Mouse (Mus musculus) urinary bladder, postnatal 14 days (tissue): ENCODE results near the gene Gm10300.

Source experiments
- DNase-seq: peaks from one replicate; pipeline ENCODE4 v3.0.0; 2021; ENCODE audit warnings: low spot score

Gene Gm10300

GRCm38 (mm10) chr4:132078296-132078714 is 3.8 kb downstream of the Gm10300 start:
- peak; percentile 28 for DNase-seq

DNA sequence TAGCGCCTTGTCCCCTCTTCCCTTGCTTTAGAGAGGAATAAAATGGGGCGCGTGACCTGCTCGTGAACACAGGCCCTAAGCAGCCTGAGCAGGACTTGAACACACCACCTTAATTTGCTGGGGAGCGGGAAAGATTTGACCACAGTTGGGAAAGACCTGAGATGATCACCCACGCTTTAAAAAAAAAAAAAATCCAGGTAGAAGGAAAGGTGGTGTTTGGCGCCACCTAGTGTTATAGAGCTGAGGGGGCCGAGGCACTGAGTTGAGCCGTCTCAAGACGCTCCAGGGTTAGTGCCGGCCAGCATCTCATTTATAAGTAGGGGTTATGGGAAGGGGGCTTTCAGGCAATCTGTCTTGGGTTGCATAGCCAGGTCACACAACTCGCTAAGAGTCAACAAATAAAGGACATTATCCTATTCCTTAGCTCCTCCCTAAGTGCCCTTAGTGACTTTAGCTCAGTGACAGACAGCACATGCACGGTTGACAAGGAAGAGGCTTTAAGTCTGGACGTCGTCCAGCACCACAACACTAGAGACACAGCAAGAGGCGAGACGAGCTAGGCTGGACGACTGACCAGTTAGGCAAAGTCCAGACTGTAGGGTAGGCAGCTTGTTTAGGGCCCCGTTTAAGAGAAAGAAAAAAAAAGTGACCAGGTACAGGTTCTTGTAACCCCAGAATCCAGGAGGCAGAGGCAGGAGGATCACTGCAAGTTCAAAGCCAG is 5.2 kb downstream of the Gm10300 start:
- peak; percentile 80 for DNase-seq

DNA sequence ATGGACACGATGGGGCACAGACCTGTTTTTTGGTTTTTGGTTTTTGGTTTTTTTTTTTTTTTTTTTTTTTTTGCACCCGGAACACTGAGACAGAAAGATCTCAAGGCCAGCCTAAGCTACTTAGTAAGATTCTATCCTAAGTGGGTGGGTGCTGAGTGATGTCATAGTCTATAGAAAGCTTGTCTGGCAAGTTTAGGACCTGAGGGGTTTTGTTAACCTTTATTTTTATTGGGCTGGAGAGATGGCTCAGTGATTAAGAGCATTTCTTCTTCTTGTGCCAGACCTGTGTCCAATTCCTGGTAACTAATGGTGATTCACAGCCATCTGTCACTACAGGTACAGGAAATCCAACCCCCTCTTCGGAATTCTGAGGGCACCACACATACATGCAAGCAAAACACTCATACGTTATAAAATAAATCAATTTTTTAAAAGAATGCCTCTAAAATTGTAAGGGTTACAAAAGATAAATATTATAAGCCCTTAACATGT is 6.0 kb downstream of the Gm10300 start:
- no peak for DNase-seq

DNA sequence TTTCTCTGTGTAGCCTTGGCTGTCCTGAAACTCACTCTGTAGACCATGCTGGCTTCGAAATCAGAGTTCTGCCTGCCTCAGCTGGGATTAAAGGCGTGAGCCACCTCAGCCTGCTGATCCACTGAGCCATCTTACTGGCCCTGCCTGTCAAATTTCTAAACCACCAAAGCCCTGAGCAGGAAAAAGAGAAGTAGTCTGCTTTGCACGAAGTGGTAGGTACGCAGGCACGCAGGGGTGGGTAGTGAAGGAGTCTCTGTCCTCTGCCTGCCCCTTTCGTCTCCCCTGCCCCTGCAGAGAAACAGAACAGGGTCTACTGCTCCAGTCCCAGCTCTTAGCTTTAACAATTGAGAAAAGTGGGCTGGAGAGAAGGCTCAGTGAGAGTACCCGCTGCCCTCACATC is 10.6 kb downstream of the Gm10300 start:
- no peak for DNase-seq

DNA sequence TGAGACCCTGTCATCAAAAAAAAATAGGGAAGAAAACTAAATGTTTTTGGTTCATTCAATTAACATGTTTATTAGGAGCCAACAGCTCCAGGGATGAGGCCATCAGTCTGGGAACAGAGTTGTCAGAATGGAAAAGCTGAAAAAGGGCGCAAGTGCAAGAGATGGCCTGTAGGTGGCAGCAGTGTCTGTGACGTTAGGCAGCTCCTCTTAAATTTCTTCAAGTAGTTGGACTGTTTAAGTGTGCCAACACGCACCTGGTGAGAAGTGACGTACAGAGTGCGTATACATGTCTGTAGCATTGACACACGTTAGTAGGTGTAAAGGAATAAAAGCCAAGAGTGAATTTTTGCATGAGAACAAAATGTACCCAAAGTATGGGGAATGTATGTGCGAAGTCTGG is 14.4 kb downstream of the Gm10300 start:
- DNase-seq = peak; percentile 60

DNA sequence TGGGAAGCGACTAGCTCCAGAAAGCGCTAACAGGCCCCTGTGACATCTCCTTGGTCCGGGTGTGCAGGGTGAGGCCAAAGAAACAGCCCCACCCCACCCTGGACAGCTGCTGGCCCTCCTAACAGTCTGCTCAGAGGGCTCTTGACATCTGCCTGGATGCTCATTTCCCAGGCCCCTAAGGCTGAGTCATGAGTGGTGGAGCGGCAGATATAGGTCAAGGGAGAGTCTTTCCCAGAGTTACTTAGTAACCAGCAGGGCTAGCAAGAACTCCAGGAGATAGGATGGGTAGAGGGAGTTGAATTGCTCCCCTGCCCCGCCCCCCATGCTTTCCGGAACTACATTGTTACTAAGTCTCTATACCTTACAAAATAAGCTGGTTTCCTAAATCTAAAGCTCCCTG is 18.6 kb downstream of the Gm10300 start:
- DNase-seq = no peak

DNA sequence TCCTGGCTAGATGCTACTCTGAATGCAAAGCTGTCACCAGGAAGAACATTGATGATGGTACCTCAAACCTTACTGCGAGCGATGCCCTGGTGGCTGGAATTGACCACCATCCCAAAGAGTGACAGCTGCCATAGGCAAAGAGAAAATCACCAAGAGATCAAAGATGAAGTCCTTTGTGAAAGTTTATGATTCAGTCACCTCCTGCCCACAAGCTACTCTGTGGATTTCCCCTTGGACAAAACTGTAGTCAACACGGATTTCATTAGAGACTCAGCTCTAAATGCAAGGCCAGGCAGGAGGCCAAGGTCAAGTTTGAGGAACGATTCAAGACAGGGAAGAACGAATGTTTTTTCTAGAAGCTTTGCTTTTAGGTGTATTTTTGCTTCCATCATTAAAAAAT is 19.4 kb downstream of the Gm10300 start:
- no peak for DNase-seq

DNA sequence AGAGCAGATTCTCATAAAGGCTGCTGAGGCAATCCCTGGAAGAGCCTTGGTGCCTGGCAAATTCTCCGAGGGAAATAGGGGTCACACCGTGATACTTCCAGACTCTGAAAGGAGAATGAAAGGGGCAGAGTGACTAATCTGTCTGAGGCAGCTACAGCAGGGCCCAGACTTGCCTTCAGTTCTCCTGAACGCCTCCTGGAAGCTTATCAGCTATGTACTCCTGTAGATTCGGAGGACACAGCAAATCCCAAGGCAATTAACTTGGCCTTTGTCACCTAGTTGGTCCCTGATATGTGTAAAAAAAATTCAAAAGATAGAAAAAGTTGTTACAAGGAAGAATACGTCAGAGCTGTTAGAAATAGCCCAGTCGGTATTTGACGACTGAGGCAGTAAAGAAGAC is 20.5 kb downstream of the Gm10300 start:
- DNase-seq = no peak

DNA sequence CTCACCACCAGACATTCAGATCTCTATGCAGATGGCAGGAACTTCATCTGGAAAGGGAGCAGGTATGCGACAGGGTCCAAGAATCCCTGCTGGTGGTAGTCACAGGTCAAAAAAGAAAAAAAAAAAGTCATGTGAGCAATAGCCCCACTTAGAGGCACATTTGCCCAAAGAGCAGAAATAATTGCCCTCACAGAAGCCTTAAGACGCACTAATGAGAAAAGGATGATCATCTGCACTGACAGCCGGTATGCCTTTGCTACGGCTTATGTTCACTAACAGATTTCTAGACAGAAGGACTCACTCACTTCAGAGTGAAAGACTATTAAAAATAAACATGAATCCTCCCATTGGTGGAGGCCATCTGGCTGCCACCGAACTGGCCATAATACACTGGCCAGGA is 25.1 kb downstream of the Gm10300 start:
- DNase-seq = no peak

- DNase-seq = no peak
Measured at GRCm38 (mm10) chr4:132101152-132101551, 26.7 kb downstream of the Gm10300 start.

DNA sequence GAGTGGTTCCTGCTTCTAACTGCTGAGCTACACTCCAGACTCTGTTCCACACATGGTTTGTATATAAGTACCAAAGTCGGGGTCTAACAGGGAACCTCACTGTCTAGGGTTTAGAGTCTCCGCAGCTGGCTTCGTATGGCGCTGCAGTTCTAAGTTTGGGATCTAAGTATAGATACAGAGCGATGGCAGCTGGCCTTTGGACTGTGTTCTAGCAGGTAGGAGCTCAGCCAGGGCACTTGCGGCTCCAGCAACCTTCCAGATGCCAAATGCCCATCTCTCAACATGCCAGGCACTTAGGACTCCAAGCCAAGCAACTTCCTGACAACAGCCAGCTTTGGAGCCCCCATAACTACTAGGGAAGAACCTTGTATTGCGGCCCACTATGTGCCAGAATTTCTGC is 33.7 kb downstream of the Gm10300 start:
- no peak for DNase-seq

- no peak for DNase-seq
Measured at GRCm38 (mm10) chr4:132111227-132111626, 36.7 kb downstream of the Gm10300 start.

- no peak for DNase-seq
Measured at GRCm38 (mm10) chr4:132113411-132114095, 39.1 kb downstream of the Gm10300 start.

- DNase-seq = no peak
Measured at GRCm38 (mm10) chr4:132116315-132116714, 41.8 kb downstream of the Gm10300 start.

GRCm38 (mm10) chr4:132119566-132119965 is 45.1 kb downstream of the Gm10300 start:
- no peak for DNase-seq

DNA sequence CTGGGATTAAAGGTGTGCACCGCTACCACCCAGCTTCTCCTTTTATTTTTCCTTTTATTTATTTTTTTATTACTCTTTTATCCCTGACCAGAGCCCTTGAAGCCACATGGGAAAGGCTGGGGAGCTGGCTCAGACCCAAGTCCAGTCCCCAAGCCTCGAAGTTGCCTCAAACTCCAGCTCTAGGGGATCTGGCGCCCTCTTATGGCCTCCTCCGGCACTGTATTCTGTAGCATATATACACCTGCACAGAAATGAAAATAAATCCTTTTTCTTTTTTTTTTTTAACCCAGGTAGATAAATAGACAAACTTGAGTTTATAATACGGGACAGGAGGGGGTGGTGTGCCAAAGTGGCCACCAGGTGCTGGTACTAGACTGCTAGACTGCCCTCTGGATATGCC is 47.2 kb downstream of the Gm10300 start:
- DNase-seq = no peak

GRCm38 (mm10) chr4:132123166-132123565 is 48.7 kb downstream of the Gm10300 start:
- no peak for DNase-seq
